Mouse (Mus musculus): ENCODE measurements around the gene Krt32.

Krt32 gene

GRCm38 (mm10) chr11:100050451-100050850 lies 37.6 kb downstream of the Krt32 start, which contains the start of gene Krt31:
TSS of gene Krt31 (minus strand) at chr11:100050551.
- DNase-seq, result no peak

GRCm38 (mm10) chr11:100047193-100047592 lies 40.8 kb downstream of the Krt32 start:
- DNase-seq, result no peak

GRCm38 (mm10) chr11:100046303-100046866 lies 41.6 kb downstream of the Krt32 start:
- no peak for DNase-seq

GRCm38 (mm10) chr11:100041454-100041853 lies 46.6 kb downstream of the Krt32 start, which contains the start of gene Krt34:
TSS of gene Krt34 (minus strand) at chr11:100041554.
- DNase-seq, result no peak

All from cerebellum, adult 8-10 months (tissue).